Comparison of ENCODE assay signal across 20 mouse cellular contexts in genomic region chrX:86187250-86187649, GRCm38 (mm10). TPM values are rescaled to one million over a fixed set of nuclear protein-coding genes. Genes with fewer than 3 reads are reported as not detected.
DNase-seq lines count a peak whose midpoint lies in the region; TF ChIP-seq lines count a peak whose summit lies in the region.
"Had no signal": no experiment of that assay in that cellular context is flagged by ENCODE, and none has a peak within 500 bp of the region (broad histone marks: within the 10 kb centered on the region; RNA-seq: fewer than 3 reads in every experiment).

No protein-coding gene starts in this region.

- no peaks in the 10 kb centered on the region for H3K9me3 ChIP-seq in ES-E14 (ENCODE audit: control insufficient read depth, insufficient read depth, low read depth, low read length)
- H3K9me3 ChIP-seq: embryonic facial prominence, embryonic 10.5 days; embryonic facial prominence, embryonic 12.5 days; forebrain, embryonic 13.5 days; forebrain, embryonic 15.5 days had no signal

- no peak overlapping the region for H3K9ac ChIP-seq in ES-E14 (ENCODE audit: insufficient read depth, low read depth, low read length, poor library complexity, severe bottlenecking)
- H3K9ac ChIP-seq: embryonic facial prominence, embryonic 12.5 days; forebrain, embryonic 13.5 days; forebrain, embryonic 15.5 days; forebrain, postnatal 0 days had no signal

- peaks cover 0 to 7% of the 10 kb centered on the region in 2 experiments; a peak in 1 of 4 replicates for H3K4me1 ChIP-seq in ES-E14 (ENCODE audit: control insufficient read depth in 2 of 2, insufficient read depth in 2 of 2, low read length in 2 of 2, poor library complexity in 1 of 2)
- H3K4me1 ChIP-seq: embryonic facial prominence, embryonic 12.5 days; forebrain, embryonic 13.5 days; forebrain, embryonic 15.5 days had no signal

- H3K4me3 ChIP-seq in ES-E14 (ENCODE audit: insufficient read depth in 1 of 2, low read depth in 1 of 2, low read length in 2 of 2, poor library complexity in 1 of 2, severe bottlenecking in 1 of 2) = no peak overlapping the region
- H3K4me3 ChIP-seq: embryonic facial prominence, embryonic 10.5 days; embryonic facial prominence, embryonic 12.5 days; forebrain, embryonic 13.5 days; forebrain, embryonic 15.5 days had no signal

- DNase-seq in adrenal gland, postnatal 10 days = peak; percentile 2
- no peak for DNase-seq in adrenal gland, adult 8-10 months
- DNase-seq in ES-E14 (ENCODE audit: low read depth, low spot score) = peak; percentile 30
- peak; percentile 57 for DNase-seq in ZHBTc4 (ENCODE audit: low read depth, low spot score)
- DNase-seq in kidney, postnatal 36 days = no peak
- no peak for DNase-seq in gastrocnemius, postnatal 36 days
- DNase-seq: adrenal gland, postnatal 14 days; cerebellum, adult 11 months; cerebellum, adult 18-20 months; cerebellum, adult 8-10 months; cerebellum, adult 9-11 months; cerebellum, postnatal 14 days; cerebellum, postnatal 36 days; forebrain, postnatal 0 days had no signal

- H3K36me3 ChIP-seq in ES-E14 (ENCODE audit: control insufficient read depth, insufficient read depth, low read length, poor library complexity, severe bottlenecking) = no peaks in the 10 kb centered on the region
- H3K36me3 ChIP-seq: embryonic facial prominence, embryonic 10.5 days; embryonic facial prominence, embryonic 12.5 days; forebrain, embryonic 15.5 days had no signal

- intact Hi-C loops in gastrocnemius, postnatal 36 days (cut with DNase I) = no loop called here

- in situ Hi-C loops in ES-E14 (cut with MboI; ENCODE audit: low sequenced_read_pairs in 2 of 2, unreplicated experiment in 2 of 2) = no loop called here

- H3K27ac ChIP-seq in ES-E14 (ENCODE audit: insufficient read depth, low read depth, low read length, poor library complexity, severe bottlenecking) = no peak overlapping the region
- H3K27ac ChIP-seq: embryonic facial prominence, embryonic 10.5 days; embryonic facial prominence, embryonic 12.5 days; forebrain, embryonic 13.5 days; forebrain, embryonic 15.5 days had no signal

TF ChIP-seq in ES-E14, 5 proteins besides CTCF, POLR2A, EP300 and RAD21:
- TF ChIP-seq MAFK (IDR thresholded peaks at IDR 0.05; ENCODE audit: insufficient read depth, low read depth, low read length) (no peak), ZNF384 (IDR thresholded peaks at IDR 0.05; ENCODE audit: low read depth, low read length) (no peak), CHD2 (IDR thresholded peaks at IDR 0.05; ENCODE audit: low read depth, low read length) (no peak), HCFC1 (IDR thresholded peaks at IDR 0.05; ENCODE audit: borderline replicate concordance, insufficient read depth, low read length) (no peak), ZC3H11A (IDR thresholded peaks at IDR 0.05; ENCODE audit: borderline replicate concordance, low read depth, low read length) (no peak)

RNA-seq across cellular contexts. Expression of gene Nr0b1, which starts 4.3 kb away (rescaled TPM):
- total RNA-seq in adrenal gland, postnatal 10 days (2021) = 10 to 100 TPM in 1 of 2 experiments, 1 to 10 TPM in 1; 8.5 to 17.2 TPM
- total RNA-seq in adrenal gland, adult 8-10 months (2022) = 10 to 100 TPM in 2 of 4 experiments, 1 to 10 TPM in 2; 3.7 to 24.1 (median 12.0) TPM
- 54.8 and 87.7 TPM in 2 replicates for total RNA-seq in ES-E14 (2012; rRNA removed)
- total RNA-seq in gastrocnemius, postnatal 36 days (2021) = not detected
- total RNA-seq: common myeloid progenitor, adult 5-6 weeks; MEL had no signal

Comparison
In these comparisons a context has a peak if more than half of its experiments do, and no peak if none do; other contexts are left out.
1. DNase-seq: peak in adrenal gland, postnatal 10 days (single experiment), ES-E14 (single experiment) and ZHBTc4 (single experiment); none in adrenal gland, adult 8-10 months (single experiment), kidney, postnatal 36 days (0 of 2) and gastrocnemius, postnatal 36 days (0 of 2).
2. RNA of gene Nr0b1, which starts 4.3 kb away (total RNA-seq): 54.8 to 87.7 TPM in ES-E14, 3.7 to 24.1 TPM in adrenal gland, adult 8-10 months and 8.5 to 17.2 TPM in adrenal gland, postnatal 10 days; not detected in gastrocnemius, postnatal 36 days; every median in the first group is over 4 times any median in the second.